Mouse (Mus musculus) stomach, postnatal 0 days (tissue): ENCODE data around the gene B230118H07Rik. TPM values are rescaled to one million over a fixed set of nuclear protein-coding genes. Genes with fewer than 3 reads are reported as not detected.

Experiments
- ATAC-seq: fragments of 200-750 bp; cut with Nextera tagmentation; 2 replicates; pipeline ENCODE4 v1.8.0; 2017; ENCODE audit not compliant: low FRiP score, low TSS enrichment
- DNase-seq: peaks from one replicate; pipeline ENCODE4 v3.0.0-alpha.2; 2016; ENCODE audit warnings: low spot score
- H3K27ac ChIP-seq: fragments of 300-500 bp; sonication (generic); replicated peaks from 2 replicates; pipeline ENCODE4 v1.5.1; 2014; ENCODE audit warnings: mild to moderate bottlenecking, control low read depth
- H3K27me3 ChIP-seq: fragments of 300-500 bp; sonication (generic); 2 replicates; pipeline ENCODE4 v1.6.1; 2014; ENCODE audit warnings: low read length; ENCODE audit not compliant: control insufficient read depth, insufficient read depth
- H3K36me3 ChIP-seq: fragments of 300-500 bp; sonication (generic); 2 replicates; pipeline ENCODE4 v1.6.1; 2014; ENCODE audit warnings: low read length, mixed read lengths; ENCODE audit not compliant: control insufficient read depth, insufficient read depth
- H3K4me1 ChIP-seq: fragments of 300-500 bp; sonication (generic); replicated peaks from 2 replicates; pipeline ENCODE4 v1.6.1; 2014; ENCODE audit warnings: antibody characterized with exemption; ENCODE audit not compliant: control insufficient read depth, insufficient read depth
- H3K4me2 ChIP-seq: fragments of 300-500 bp; sonication (generic); replicated peaks from 2 replicates; pipeline ENCODE4 v1.6.1; 2014; ENCODE audit warnings: low read depth, mild to moderate bottlenecking, control low read depth, moderate library complexity
- H3K4me3 ChIP-seq: fragments of 300-500 bp; sonication (generic); 2 replicates; pipeline ENCODE4 v1.5.1; 2014; ENCODE audit warnings: low read depth, low read length, control low read depth
- H3K9ac ChIP-seq: fragments of 300-500 bp; sonication (generic); 2 replicates; pipeline ENCODE4 v1.6.1; 2014; ENCODE audit warnings: mild to moderate bottlenecking, low read length, control low read depth, mixed read lengths
- H3K9me3 ChIP-seq: fragments of 300-500 bp; sonication (generic); 2 replicates; pipeline ENCODE4 v1.6.1; 2016; ENCODE audit warnings: low read length; ENCODE audit not compliant: control insufficient read depth
- CTCF ChIP-seq: IDR thresholded peaks from 2 replicates; pipeline ENCODE4 v1.5.1; 2016; ENCODE audit warnings: antibody characterized with exemption, low read depth, mild to moderate bottlenecking, moderate library complexity
- EP300 ChIP-seq: optimal IDR thresholded peaks from 2 replicates; pipeline ENCODE3; 2016; ENCODE audit warnings: antibody characterized with exemption
- WGBS: fragments of 180-500 bp; shearing (Covaris S2); extraction: QIAGEN DNeasy Blood & Tissue Kit; methylation state at CpG from one replicate; pipeline ENCODE4 v1.1.7; 2014; 5-methylcytosine and 5-hydroxymethylcytosine counted together
- polyA plus RNA-seq: library from polyadenylated mRNA; unstranded; fragments of >200 nt; fragmentation: Nextera tagmentation; extraction: Ambion mirVana; gene quantifications from 2 replicates; pipeline ENCODE4 v1.2.1, GENCODE M21; 2015

The B230118H07Rik gene
- polyA plus RNA-seq, 1 experiment from 2014 or later: 36.5 TPM

DNA sequence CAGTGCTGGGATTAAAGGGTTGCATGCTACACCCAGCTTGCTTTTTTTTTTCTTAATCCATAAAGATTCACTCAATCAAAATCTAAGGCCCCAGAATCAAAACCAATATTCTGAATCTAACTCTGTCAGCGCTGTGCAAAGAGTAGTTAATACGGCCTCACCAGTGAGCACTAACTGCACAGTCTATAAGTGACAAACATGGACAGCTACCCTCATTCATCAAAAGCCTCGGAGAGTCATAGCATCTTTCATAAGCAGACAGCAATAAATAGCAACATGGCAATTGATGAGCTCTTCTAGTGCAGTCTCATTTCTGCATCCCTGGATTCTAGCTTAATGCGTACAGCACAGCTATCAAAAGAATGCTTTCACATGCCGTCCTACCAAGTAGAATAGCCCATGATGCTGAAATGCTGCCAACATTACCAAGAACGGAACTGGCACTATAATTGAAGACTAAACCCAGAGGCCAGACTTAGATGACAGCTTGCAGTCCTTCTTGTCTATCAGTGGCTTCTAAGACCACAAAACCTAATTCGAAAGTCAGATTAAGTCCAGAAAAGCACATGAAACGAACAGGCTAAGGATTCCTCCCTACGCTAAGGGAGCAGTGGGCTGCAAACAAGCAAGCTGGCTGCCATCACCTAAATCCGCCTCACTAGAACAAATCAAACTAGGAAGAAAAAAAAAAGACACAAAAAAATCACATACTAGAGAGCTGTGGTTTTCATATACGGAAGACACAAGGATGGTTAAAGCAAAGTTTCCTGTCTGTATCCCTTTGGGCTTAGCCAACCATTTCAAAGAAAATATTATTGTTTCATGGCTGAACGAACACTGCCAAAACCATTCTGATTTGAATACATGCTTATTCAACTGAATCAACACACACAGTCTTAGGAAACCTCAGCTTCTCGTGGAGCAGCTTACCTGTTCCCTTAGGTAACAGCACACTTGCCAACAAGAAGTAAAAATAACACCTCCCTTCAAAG is 50.8 kb downstream of the B230118H07Rik start:
- no peaks in the 10 kb centered on the region for H3K36me3 ChIP-seq
- no peak overlapping the region for H3K27ac ChIP-seq
- H3K27me3 ChIP-seq: no peaks in the 10 kb centered on the region
- DNase-seq (no peak), ATAC-seq (no peak)
- H3K4me3 ChIP-seq: no peak overlapping the region
- no peak overlapping the region for H3K4me2 ChIP-seq
- WGBS: 70% methylated on average over 13 of the region's 13 CpGs
- H3K9ac ChIP-seq: no peak overlapping the region
- H3K4me1 ChIP-seq: no peaks in the 10 kb centered on the region
- TF ChIP-seq CTCF (no peak), EP300 (no peak)
- H3K9me3 ChIP-seq: no peaks in the 10 kb centered on the region

DNA sequence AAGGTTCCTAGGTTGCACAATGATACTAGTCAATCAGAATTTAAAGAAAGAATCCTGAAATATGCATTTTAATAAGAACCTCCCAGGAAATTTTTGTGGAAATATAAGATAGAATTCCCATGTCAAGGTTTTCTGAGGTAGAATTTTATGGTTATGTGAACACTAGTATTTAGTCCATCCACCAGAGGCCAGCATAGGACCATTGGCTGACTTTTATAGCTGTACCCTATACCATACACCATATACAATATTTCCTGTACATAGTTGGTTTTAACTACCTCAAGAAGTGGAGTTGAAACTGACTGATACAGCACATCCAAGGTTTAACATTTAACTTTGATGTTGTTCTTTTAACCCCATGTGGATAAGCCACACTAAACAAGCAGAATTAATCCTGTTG is 52.1 kb downstream of the B230118H07Rik start:
- DNase-seq (no peak), ATAC-seq (no peak)
- Histone ChIP-seq H3K4me1 (no peaks in the 10 kb centered on the region), H3K4me3 (no peak overlapping the region), H3K27ac (no peak overlapping the region), H3K9ac (no peak overlapping the region), H3K4me2 (no peak overlapping the region), H3K9me3 (no peaks in the 10 kb centered on the region), H3K27me3 (no peaks in the 10 kb centered on the region), H3K36me3 (no peaks in the 10 kb centered on the region)
- TF ChIP-seq CTCF: peak; percentile 65
- no peak for TF ChIP-seq EP300

GRCm38 (mm10) chr2:101594681-101595080 is 54.7 kb downstream of the B230118H07Rik start:
- DNase-seq: no peak
- Histone ChIP-seq H3K27me3 (no peaks in the 10 kb centered on the region), H3K4me2 (no peak overlapping the region), H3K4me3 (no peak overlapping the region), H3K9me3 (no peaks in the 10 kb centered on the region), H3K36me3 (no peaks in the 10 kb centered on the region), H3K4me1 (no peaks in the 10 kb centered on the region), H3K9ac (no peak overlapping the region), H3K27ac (no peak overlapping the region)
- WGBS: 89% methylated on average over 5 of the region's 5 CpGs
- no peak for ATAC-seq
- TF ChIP-seq EP300: no peak
- TF ChIP-seq CTCF: no peak

- no peaks in the 10 kb centered on the region for H3K9me3 ChIP-seq
- no peaks in the 10 kb centered on the region for H3K36me3 ChIP-seq
- H3K9ac ChIP-seq: no peak overlapping the region
- ATAC-seq (no peak), DNase-seq (no peak)
- WGBS: 65% methylated on average over 8 of the region's 8 CpGs
- H3K27ac ChIP-seq: no peak overlapping the region
- H3K4me1 ChIP-seq: no peaks in the 10 kb centered on the region
- H3K4me2 ChIP-seq: no peak overlapping the region
- H3K4me3 ChIP-seq: no peak overlapping the region
- no peak for TF ChIP-seq CTCF
- no peak for TF ChIP-seq EP300
- no peaks in the 10 kb centered on the region for H3K27me3 ChIP-seq
These were observed 56.4 kb downstream of the B230118H07Rik start for GRCm38 (mm10) chr2:101592886-101593285.

- TF ChIP-seq CTCF (no peak), EP300 (no peak)
- no peak for ATAC-seq
These were observed 57.1 kb downstream of the B230118H07Rik start for GRCm38 (mm10) chr2:101592023-101592841.

DNA sequence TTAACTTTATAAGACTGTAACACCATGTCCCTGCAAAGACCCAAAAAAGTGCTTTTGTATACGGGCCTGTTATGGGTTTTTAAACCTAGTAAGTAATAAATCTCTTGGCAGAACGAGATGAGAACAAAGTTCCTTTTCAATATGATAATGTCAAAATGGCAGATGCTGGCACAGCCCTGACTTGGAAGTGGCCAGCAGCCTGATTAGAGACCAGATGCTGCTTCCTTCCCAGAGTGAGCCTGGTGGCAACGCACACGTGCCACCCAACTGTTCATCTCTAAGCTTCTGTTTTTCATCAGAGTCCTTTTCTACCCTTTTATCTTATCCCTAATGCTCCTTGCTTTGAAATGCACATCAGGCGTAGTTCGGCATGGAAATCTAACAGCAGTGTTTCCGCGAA is 58.0 kb downstream of the B230118H07Rik start:
- DNase-seq (no peak), ATAC-seq (no peak)
- TF ChIP-seq CTCF: no peak
- TF ChIP-seq EP300: no peak
- no peak overlapping the region for H3K4me2 ChIP-seq
- no peaks in the 10 kb centered on the region for H3K27me3 ChIP-seq
- H3K36me3 ChIP-seq: no peaks in the 10 kb centered on the region
- WGBS: 79% methylated on average over 8 of the region's 8 CpGs
- H3K4me3 ChIP-seq: no peak overlapping the region
- no peak overlapping the region for H3K9ac ChIP-seq
- H3K4me1 ChIP-seq: no peaks in the 10 kb centered on the region
- no peak overlapping the region for H3K27ac ChIP-seq
- H3K9me3 ChIP-seq: no peaks in the 10 kb centered on the region

More at GRCm38 (mm10) chr2:101592023-101592841, 57.1 kb downstream of the B230118H07Rik start:
- no peak overlapping the region for H3K4me2 ChIP-seq
- H3K9me3 ChIP-seq: no peaks in the 10 kb centered on the region
- no peaks in the 10 kb centered on the region for H3K27me3 ChIP-seq
- no peak overlapping the region for H3K27ac ChIP-seq
- WGBS: 29% methylated on average over 10 of the region's 10 CpGs
- H3K9ac ChIP-seq: no peak overlapping the region
- no peaks in the 10 kb centered on the region for H3K4me1 ChIP-seq
- no peak for DNase-seq
- no peak overlapping the region for H3K4me3 ChIP-seq
- no peaks in the 10 kb centered on the region for H3K36me3 ChIP-seq
